Mouse (Mus musculus): ENCODE results near the gene Unc5b. TPM values are rescaled to one million over a fixed set of nuclear protein-coding genes. Genes with fewer than 3 reads are reported as not detected.

Gene Unc5b
- total and polyA plus RNA-seq, 3 experiments: 0.04 to 0.21 (median 0.06) TPM

GRCm38 (mm10) chr10:60739619-60740363 is 91.6 kb downstream of the Unc5b start:
- Histone ChIP-seq H3K36me3 (replicated peaks in 1 of 2; ENCODE audit: control insufficient read depth in 1 of 2, insufficient read depth in 1 of 2, low read length in 1 of 2) (peaks cover 7 to 46% of the 10 kb centered on the region in 2 experiments), H3K4me2 (ENCODE audit: insufficient read depth, low read depth, poor library complexity, severe bottlenecking) (peak overlapping the region; percentile 64), H3K4me3 (replicated peaks in 1 of 3; ENCODE audit: low read depth in 2 of 3, low read length in 2 of 3, poor library complexity in 1 of 3) (peak overlapping the region in 1 of 3 experiments; percentile 37), H3K79me2 (replicated peaks; ENCODE audit: control insufficient read depth, extremely low read depth, insufficient read depth, poor library complexity, severe bottlenecking) (no peaks in the 10 kb centered on the region; the same call in 1 of the 2 replicates), H3K27me3 (replicated peaks) (no peaks in the 10 kb centered on the region), H3K9ac (ENCODE audit: insufficient read depth, low read depth) (no peak overlapping the region), H3K27ac (ENCODE audit: insufficient read depth, low read depth) (peak overlapping the region; percentile 98), H3K9me3 (replicated peaks; ENCODE audit: low read length) (peaks cover 4% of the 10 kb centered on the region), H3K4me1 (ENCODE audit: control insufficient read depth in 1 of 2, insufficient read depth in 2 of 2) (peaks cover 78 to 95% of the 10 kb centered on the region in 2 experiments)
- in situ Hi-C loops (cut with MboI; ENCODE audit: low pct_ligation_motif_present, low pct_unique_long_range_greater_than_20kb, low sequenced_read_pairs) (no loop called here), dilution Hi-C loops (cut with MboI; ENCODE audit: extremely low pct_ligation_motif_present, extremely low pct_unique_long_range_greater_than_20kb, low sequenced_read_pairs) (no loop called here)
- TF ChIP-seq CTCF (conservative IDR thresholded peaks at IDR 0.05 in 1 of 2, IDR thresholded peaks at IDR 0.05 in 1 of 2; ENCODE audit: low read depth in 2 of 2, low read length in 2 of 2): no peak
- TF ChIP-seq NELFE (IDR thresholded peaks at IDR 0.05; ENCODE audit: low read depth, low read length): no peak
- no peak for TF ChIP-seq CHD1 (IDR thresholded peaks at IDR 0.05; ENCODE audit: low read depth, low read length)
- no peak for TF ChIP-seq KAT2A (IDR thresholded peaks at IDR 0.05; ENCODE audit: insufficient replicate concordance, low read length)
- TF ChIP-seq BHLHE40 (IDR thresholded peaks at IDR 0.05; ENCODE audit: low read depth, low read length): peak; percentile 62
- TF ChIP-seq ZC3H11A (IDR thresholded peaks at IDR 0.05; ENCODE audit: low read depth, low read length): no peak
- TF ChIP-seq E2F4 (IDR thresholded peaks at IDR 0.05; ENCODE audit: insufficient replicate concordance, low read depth, low read length): no peak
- no peak for TF ChIP-seq ZKSCAN1 (IDR thresholded peaks at IDR 0.05; ENCODE audit: borderline replicate concordance, low read depth, low read length)
- peak; percentile 63; the same call in 1 of the 2 replicates for TF ChIP-seq MYC (IDR thresholded peaks at IDR 0.05; ENCODE audit: low read depth, low read length)
- no peak; the same call in 1 of the 2 replicates for TF ChIP-seq POLR2A (IDR thresholded peaks at IDR 0.05; ENCODE audit: low read depth, low read length)
- peak; percentile 87 for TF ChIP-seq EP300 (IDR thresholded peaks at IDR 0.05; ENCODE audit: low read length)
- no peak for TF ChIP-seq ZMIZ1 (IDR thresholded peaks at IDR 0.05; ENCODE audit: low read depth, low read length)
- no peak; the same call in 1 of the 2 replicates for TF ChIP-seq ELF1 (IDR thresholded peaks at IDR 0.05; ENCODE audit: low read depth, low read length)
- no peak for TF ChIP-seq PAX5 (IDR thresholded peaks at IDR 0.05; ENCODE audit: low read length)
- TF ChIP-seq ZNF384 (IDR thresholded peaks at IDR 0.05; ENCODE audit: low read depth, low read length): no peak; the same call in 1 of the 2 replicates
- TF ChIP-seq USF1 (IDR thresholded peaks at IDR 0.05; ENCODE audit: low read depth, low read length): no peak
- peak; percentile 96 for TF ChIP-seq TCF12 (IDR thresholded peaks at IDR 0.05; ENCODE audit: low read depth, low read length)
- TF ChIP-seq MAX (IDR thresholded peaks at IDR 0.05; ENCODE audit: low read length): peak; percentile 61; the same call in 1 of the 2 replicates
- peak; percentile 6; the same call in 1 of the 2 replicates for TF ChIP-seq ETS1 (conservative IDR thresholded peaks at IDR 0.05; ENCODE audit: low read depth, low read length)
- no peak; the same call in 1 of the 2 replicates for TF ChIP-seq UBTF (IDR thresholded peaks at IDR 0.05; ENCODE audit: low read depth, low read length)
- no peak for TF ChIP-seq MXI1 (IDR thresholded peaks at IDR 0.05; ENCODE audit: low read depth, low read length)
- TF ChIP-seq POLR2AphosphoS2 (IDR thresholded peaks at IDR 0.05; ENCODE audit: low read depth, low read length): no peak
- TF ChIP-seq MEF2A (IDR thresholded peaks at IDR 0.05; ENCODE audit: borderline replicate concordance, low read depth, low read length): peak; percentile 41; the same call in 1 of the 2 replicates
- no peak for TF ChIP-seq SMC3 (IDR thresholded peaks at IDR 0.05; ENCODE audit: low read depth, low read length)
- TF ChIP-seq USF2 (conservative IDR thresholded peaks at IDR 0.05; ENCODE audit: low read depth, low read length): no peak
- peak; percentile 58; the same call in 1 of the 2 replicates for TF ChIP-seq MAFK (IDR thresholded peaks at IDR 0.05; ENCODE audit: insufficient replicate concordance, low read length)
- TF ChIP-seq RCOR1 (conservative IDR thresholded peaks at IDR 0.05; ENCODE audit: low read depth, low read length): no peak; the same call in 1 of the 2 replicates
- TF ChIP-seq GABPA (IDR thresholded peaks at IDR 0.05; ENCODE audit: insufficient replicate concordance, low read depth, low read length): no peak
- TF ChIP-seq TBP (conservative IDR thresholded peaks at IDR 0.05; ENCODE audit: low read depth, low read length): no peak
- peak; percentile 32; the same call in 1 of the 2 replicates for TF ChIP-seq SIN3A (IDR thresholded peaks at IDR 0.05; ENCODE audit: low read length)
- peak; percentile 77 for TF ChIP-seq CHD2 (IDR thresholded peaks at IDR 0.05; ENCODE audit: low read length)
- TF ChIP-seq JUND (conservative IDR thresholded peaks at IDR 0.05; ENCODE audit: low read depth, low read length): peak; percentile 15; the same call in 1 of the 2 replicates
- peak; percentile 14 for TF ChIP-seq RAD21 (IDR thresholded peaks at IDR 0.05; ENCODE audit: low read depth, low read length)
- peak; percentile 17 for TF ChIP-seq HCFC1 (IDR thresholded peaks at IDR 0.05; ENCODE audit: low read depth, low read length)
- TF ChIP-seq MAZ (IDR thresholded peaks at IDR 0.05; ENCODE audit: low read depth, low read length): peak; percentile 64; the same call in 1 of the 2 replicates
- TF ChIP-seq JUN (IDR thresholded peaks at IDR 0.05; ENCODE audit: insufficient read depth, low read depth, low read length): peak; percentile 40
- TF ChIP-seq IRF4 (IDR thresholded peaks at IDR 0.05; ENCODE audit: low read depth, low read length): peak; percentile 80
- TF ChIP-seq NRF1 (IDR thresholded peaks at IDR 0.05; ENCODE audit: low read depth, low read length): peak; percentile 22; the same call in 1 of the 2 replicates
- DNase-seq (ENCODE audit: extremely low read depth): peak; percentile 80
